Mouse (Mus musculus) myocyte (in vitro differentiated cells): ENCODE results near the gene Etv6. TPM values are rescaled to one million over a fixed set of nuclear protein-coding genes. Genes with fewer than 3 reads are reported as not detected.

Source experiments
- H3K27me3 ChIP-seq: one replicate; pipeline ENCODE4 v1.6.1; 2011; ENCODE audit not compliant: control insufficient read depth, insufficient read depth, insufficient read length
- H3K36me3 ChIP-seq: one replicate; pipeline ENCODE4 v1.6.1; 2011; ENCODE audit not compliant: control insufficient read depth, insufficient read depth
- H3K4me2 ChIP-seq: one replicate; pipeline ENCODE4 v1.6.1; 2011; ENCODE audit warnings: low read depth, control low read depth
- H3K4me3 ChIP-seq: one replicate; pipeline ENCODE4 v1.5.1; 2011; ENCODE audit warnings: mild to moderate bottlenecking, control low read depth, moderate library complexity
- H3K79me2 ChIP-seq: one replicate; pipeline ENCODE4 v1.6.1; 2011; ENCODE audit not compliant: control insufficient read depth, insufficient read depth
- H3ac ChIP-seq: one replicate; pipeline ENCODE4 v1.6.1; 2011; ENCODE audit not compliant: control insufficient read depth, insufficient read length
- CEBPB ChIP-seq: IDR thresholded peaks from 2 replicates; pipeline ENCODE4 v1.6.1; 2011; ENCODE audit warnings: mild to moderate bottlenecking, moderate library complexity; ENCODE audit not compliant: poor library complexity, insufficient read depth, severe bottlenecking
- E2F4 ChIP-seq: IDR thresholded peaks from one replicate; pipeline ENCODE4 v1.6.1; 2011; ENCODE audit warnings: mild to moderate bottlenecking, control low read depth, moderate library complexity; ENCODE audit not compliant: insufficient read depth
- MAX ChIP-seq: IDR thresholded peaks from one replicate; pipeline ENCODE4 v1.6.1; 2011; ENCODE audit warnings: low read depth, mild to moderate bottlenecking, control low read depth
- MYOD1 ChIP-seq, 3 experiments: IDR thresholded peaks; one replicate each; pipeline ENCODE4 v1.6.1; 2011; ENCODE audit warnings: control low read depth in 2 of 3, low read depth in 2 of 3, mild to moderate bottlenecking in 2 of 3, moderate library complexity in 1 of 3; ENCODE audit not compliant: insufficient read length in 2 of 3, control insufficient read depth in 1 of 3
- MYOG ChIP-seq, 3 experiments: IDR thresholded peaks; one replicate each; pipeline ENCODE4 v1.6.1; 2011; ENCODE audit warnings: control low read depth in 2 of 3, low read depth in 2 of 3, mild to moderate bottlenecking in 2 of 3; ENCODE audit not compliant: insufficient read length in 2 of 3, control insufficient read depth in 1 of 3, insufficient read depth in 1 of 3
- POLR2A ChIP-seq: IDR thresholded peaks from one replicate; pipeline ENCODE4 v1.6.1; 2011; ENCODE audit warnings: low read depth, mild to moderate bottlenecking, control low read depth, moderate library complexity; ENCODE audit not compliant: insufficient read length
- POLR2AphosphoS2 ChIP-seq: IDR thresholded peaks from one replicate; pipeline ENCODE4 v1.6.1; 2011; ENCODE audit warnings: low read depth, control low read depth; ENCODE audit not compliant: insufficient read length
- REST ChIP-seq: IDR thresholded peaks from one replicate; pipeline ENCODE4 v1.6.1; 2011; ENCODE audit warnings: mild to moderate bottlenecking, control low read depth, moderate library complexity; ENCODE audit not compliant: insufficient read depth, insufficient read length
- SRF ChIP-seq: IDR thresholded peaks from one replicate; pipeline ENCODE4 v1.6.1; 2011; ENCODE audit warnings: low read depth; ENCODE audit not compliant: control insufficient read depth, insufficient read length
- TCF12 ChIP-seq: IDR thresholded peaks from one replicate; pipeline ENCODE4 v1.6.1; 2011; ENCODE audit warnings: mild to moderate bottlenecking, control low read depth; ENCODE audit not compliant: poor library complexity, insufficient read depth, severe bottlenecking
- TCF3 ChIP-seq: IDR thresholded peaks from one replicate; pipeline ENCODE4 v1.6.1; 2011; ENCODE audit warnings: low read depth, control low read depth; ENCODE audit not compliant: insufficient read length
- USF1 ChIP-seq: IDR thresholded peaks from one replicate; pipeline ENCODE4 v1.6.1; 2011; ENCODE audit warnings: low read depth, mild to moderate bottlenecking, control low read depth, moderate library complexity
- polyA plus RNA-seq: library from polyadenylated mRNA; unstranded; fragments of >200 nt; fragmentation: generic; extraction: Trizol; gene quantifications from one replicate; pipeline ENCODE4 v1.2.1, GENCODE M21; 2012; ENCODE audit warnings: missing spikeins

The Etv6 gene
- polyA plus RNA-seq, 1 experiment, result 6.8 TPM

DNA sequence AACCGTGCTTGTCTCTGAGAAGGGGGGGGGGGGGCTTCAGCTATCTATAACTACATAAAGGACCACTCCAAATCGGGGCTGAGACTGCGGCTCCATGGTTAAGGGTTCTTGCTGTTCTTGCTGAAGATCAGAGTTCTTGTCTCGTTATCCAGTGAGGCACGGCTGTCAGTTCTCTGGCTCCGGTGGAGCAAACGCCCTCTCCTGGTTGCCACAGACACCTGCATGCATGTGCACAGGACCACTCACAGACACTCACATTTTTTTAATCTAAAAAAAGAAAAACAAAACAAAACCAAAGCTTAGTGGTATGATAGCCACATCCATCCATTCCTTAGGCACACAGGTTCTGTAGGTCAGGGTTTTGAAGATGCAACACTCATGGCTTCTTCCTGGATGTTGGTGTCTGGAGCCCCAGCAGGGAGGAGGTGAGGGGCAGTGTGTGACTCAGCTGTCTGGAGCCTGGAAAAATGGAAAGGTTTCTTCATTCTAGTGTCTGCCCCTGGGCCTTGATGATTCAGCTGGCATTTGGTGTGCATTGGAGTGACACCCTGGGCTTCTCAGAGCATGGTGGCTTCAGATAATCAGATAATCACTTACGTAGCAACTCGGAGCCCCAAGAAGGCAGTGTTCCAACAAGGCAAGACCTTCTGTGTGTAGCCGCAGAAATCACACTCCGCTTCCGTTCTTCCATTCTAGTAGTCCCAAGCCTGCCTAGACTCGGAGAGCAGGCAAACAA lies 262.6 kb downstream of the Etv6 start:
- Histone ChIP-seq H3K79me2 (no peaks in the 10 kb centered on the region), H3K36me3 (no peaks in the 10 kb centered on the region), H3K4me3 (no peak overlapping the region), H3ac (no peak overlapping the region), H3K4me2 (peak overlapping the region; percentile 36), H3K27me3 (no peaks in the 10 kb centered on the region)
- TF ChIP-seq REST (no peak), E2F4 (no peak), MAX (no peak), TCF3 (no peak), POLR2A (no peak), USF1 (no peak), MYOG (IDR thresholded peaks at IDR 0.05; ENCODE audit: control insufficient read depth in 1 of 3, insufficient read depth in 1 of 3, insufficient read length in 2 of 3, low read depth in 2 of 3) (no peak)

DNA sequence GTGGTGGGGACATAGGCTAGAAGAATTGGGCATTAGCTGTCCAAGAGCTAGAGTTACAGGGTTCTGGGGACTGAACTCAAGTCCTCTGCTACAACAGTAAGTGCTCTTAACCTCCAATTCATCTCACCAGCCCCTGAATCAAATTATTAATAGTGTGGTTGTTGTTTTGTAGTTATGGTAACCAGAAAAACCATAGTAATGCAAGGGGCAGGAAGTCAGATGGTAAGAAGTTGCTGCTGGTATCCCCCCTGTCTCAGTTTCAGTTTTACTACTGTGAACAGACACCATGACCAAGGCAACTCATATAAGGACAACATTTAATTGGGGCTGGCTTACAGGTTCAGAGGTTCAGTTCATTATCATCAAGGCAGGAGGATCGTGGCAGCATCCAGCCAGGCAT lies 266.5 kb downstream of the Etv6 start:
- Histone ChIP-seq H3K4me2 (no peak overlapping the region), H3K36me3 (no peaks in the 10 kb centered on the region), H3K79me2 (no peaks in the 10 kb centered on the region), H3ac (no peak overlapping the region), H3K27me3 (no peaks in the 10 kb centered on the region), H3K4me3 (no peak overlapping the region)
- TF ChIP-seq TCF3 (no peak), MYOD1 (IDR thresholded peaks at IDR 0.05; ENCODE audit: control insufficient read depth in 1 of 3, insufficient read length in 2 of 3, low read depth in 2 of 3) (no peak), SRF (no peak), REST (no peak), CEBPB (no peak), TCF12 (no peak), MYOG (IDR thresholded peaks at IDR 0.05; ENCODE audit: control insufficient read depth in 1 of 3, insufficient read depth in 1 of 3, insufficient read length in 2 of 3, low read depth in 2 of 3) (no peak), E2F4 (no peak), MAX (no peak), POLR2A (no peak)

DNA sequence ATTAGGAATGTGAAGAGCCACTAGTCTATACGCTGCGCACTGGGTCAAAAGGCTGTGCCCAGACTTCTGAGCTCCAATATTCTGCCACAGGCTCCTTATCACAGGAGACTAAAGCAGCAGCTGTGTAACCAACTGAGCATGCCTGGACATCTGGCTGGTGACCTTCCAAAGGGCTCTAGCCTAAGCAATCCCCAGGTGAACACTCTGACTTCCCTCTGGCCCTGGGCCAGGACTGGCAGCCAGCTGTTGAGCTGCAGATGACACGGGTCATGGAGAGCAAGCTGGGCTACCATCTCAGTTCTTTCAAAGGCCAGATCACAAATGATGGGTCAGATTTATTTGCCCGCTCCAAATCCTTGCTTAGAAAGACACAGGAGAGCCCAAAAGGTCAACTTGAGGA lies 275.8 kb downstream of the Etv6 start:
- Histone ChIP-seq H3K79me2 (no peaks in the 10 kb centered on the region), H3K27me3 (no peaks in the 10 kb centered on the region), H3ac (no peak overlapping the region), H3K36me3 (no peaks in the 10 kb centered on the region), H3K4me2 (no peak overlapping the region), H3K4me3 (no peak overlapping the region)
- TF ChIP-seq MAX (no peak), MYOG (IDR thresholded peaks at IDR 0.05; ENCODE audit: control insufficient read depth in 1 of 3, insufficient read depth in 1 of 3, insufficient read length in 2 of 3, low read depth in 2 of 3) (no peak), POLR2A (no peak), CEBPB (no peak)

DNA sequence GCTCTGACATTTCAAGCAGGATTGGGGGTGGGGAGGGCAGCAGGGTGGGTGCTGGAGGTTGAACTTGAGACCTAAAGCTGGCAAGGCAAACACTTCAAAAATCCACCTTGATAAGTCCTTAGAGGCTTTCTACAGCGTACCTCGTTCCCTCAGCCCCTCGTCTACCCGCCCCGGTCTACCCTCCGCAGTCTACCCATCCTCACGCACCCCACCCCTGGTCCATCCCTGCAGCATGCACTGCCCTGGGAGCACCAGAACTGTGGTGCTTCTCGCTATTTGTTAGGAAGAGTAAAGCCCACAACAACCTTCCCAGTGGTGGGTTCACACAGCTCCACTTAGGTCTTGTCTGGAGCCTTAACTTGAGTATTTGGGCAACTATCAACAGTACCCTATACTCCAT lies 277.1 kb downstream of the Etv6 start:
- H3K4me3 ChIP-seq, result no peak overlapping the region
- H3K79me2 ChIP-seq, result no peaks in the 10 kb centered on the region
- no peaks in the 10 kb centered on the region for H3K36me3 ChIP-seq
- H3ac ChIP-seq, result no peak overlapping the region
- no peak overlapping the region for H3K4me2 ChIP-seq
- TF ChIP-seq MAX (no peak), POLR2AphosphoS2 (no peak), MYOG (IDR thresholded peaks at IDR 0.05; ENCODE audit: control insufficient read depth in 1 of 3, insufficient read depth in 1 of 3, insufficient read length in 2 of 3, low read depth in 2 of 3) (no peak), MYOD1 (IDR thresholded peaks at IDR 0.05; ENCODE audit: control insufficient read depth in 1 of 3, insufficient read length in 2 of 3, low read depth in 2 of 3) (no peak), E2F4 (no peak), SRF (no peak), REST (no peak), USF1 (no peak), TCF3 (no peak), TCF12 (no peak)
- no peaks in the 10 kb centered on the region for H3K27me3 ChIP-seq

DNA sequence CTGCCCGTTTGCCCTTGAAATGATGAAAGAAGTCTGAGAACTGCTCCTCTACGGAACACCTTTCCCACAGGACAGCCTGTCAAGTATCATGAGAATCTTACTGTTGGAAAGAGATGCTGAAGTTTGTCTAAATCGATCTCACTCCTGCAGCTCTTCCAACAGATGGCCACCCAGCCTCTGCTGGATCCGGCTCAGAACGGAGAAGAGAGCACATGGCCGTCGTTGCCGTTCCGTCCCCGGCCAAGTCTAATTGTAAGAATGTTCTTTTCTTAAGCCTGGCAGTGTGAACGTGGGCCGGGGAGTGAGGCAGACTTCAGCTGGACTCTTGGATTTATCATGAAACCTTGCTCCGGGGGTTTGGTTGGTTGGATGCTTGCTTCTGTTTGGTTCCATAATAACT lies 281.9 kb downstream of the Etv6 start:
- no peak for TF ChIP-seq POLR2A
- TF ChIP-seq MAX, result no peak
- TF ChIP-seq MYOG (IDR thresholded peaks at IDR 0.05; ENCODE audit: control insufficient read depth in 1 of 3, insufficient read depth in 1 of 3, insufficient read length in 2 of 3, low read depth in 2 of 3), result no peak
- TF ChIP-seq REST, result no peak
- no peak for TF ChIP-seq MYOD1 (IDR thresholded peaks at IDR 0.05; ENCODE audit: control insufficient read depth in 1 of 3, insufficient read length in 2 of 3, low read depth in 2 of 3)
- no peak for TF ChIP-seq E2F4
- TF ChIP-seq POLR2AphosphoS2, result no peak
- TF ChIP-seq SRF, result no peak
- no peak for TF ChIP-seq TCF12
- no peak for TF ChIP-seq CEBPB
- H3K36me3 ChIP-seq, result no peaks in the 10 kb centered on the region
- no peak overlapping the region for H3K4me2 ChIP-seq
- no peaks in the 10 kb centered on the region for H3K27me3 ChIP-seq
- H3K4me3 ChIP-seq, result no peak overlapping the region
- no peaks in the 10 kb centered on the region for H3K79me2 ChIP-seq
- H3ac ChIP-seq, result no peak overlapping the region

Other genes starting within 250 kb of the Etv6 start
- gene Kap, start 181.9 kb upstream of the Etv6 start, polyA plus RNA-seq, result not detected